Mouse (Mus musculus) gastrocnemius, adult 2 months (tissue): ENCODE measurements at regions not wholly inside any gene's neighbourhood (a gene's known extent, or its start where the extent isn't known, plus 50 kb on each side); places are given as distances from the start of the nearest gene placed in this dataset.

Experiments
- DNase-seq: peaks from one replicate; pipeline ENCODE4 v3.0.0; 2022
- H3K27ac ChIP-seq: fragments of 200-600 bp; 2 replicates; pipeline ENCODE4 v1.8.1; 2022; ENCODE audit warnings: mild to moderate bottlenecking
- H3K4me3 ChIP-seq: fragments of 200-600 bp; 2 replicates; pipeline ENCODE4 v1.8.1; 2022; ENCODE audit warnings: mild to moderate bottlenecking, moderate library complexity
- CTCF ChIP-seq: fragments of 200-600 bp; IDR thresholded peaks from 2 replicates; pipeline ENCODE4 v1.8.1; 2022; ENCODE audit warnings: antibody characterized with exemption, mild to moderate bottlenecking, moderate library complexity
- intact Hi-C: fragments of 180-260 bp; cut with DNase I; formaldehyde crosslinking; loops from one replicate; pipeline ENCODE4 v1.15.1; 2025

DNA sequence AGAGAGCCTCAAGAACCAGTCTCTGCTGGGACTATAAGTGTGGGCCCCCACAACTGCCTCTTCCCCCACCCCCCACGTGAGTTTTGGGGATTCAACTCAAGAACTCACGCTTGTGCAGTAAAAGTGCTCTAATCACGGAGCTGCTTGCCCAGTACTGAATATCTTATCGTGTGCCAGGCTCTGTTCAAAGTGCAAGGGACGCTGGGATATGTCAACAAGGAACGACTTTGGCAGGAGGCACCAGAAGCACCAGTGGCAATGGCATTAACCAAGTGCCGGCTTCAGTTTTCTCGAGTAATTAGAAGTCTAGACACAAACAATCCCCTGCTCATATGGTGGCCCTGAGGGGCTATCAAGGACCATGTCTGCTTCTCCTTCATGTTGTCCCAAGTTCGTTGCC, 106.0 kb upstream of the Magi1 start:
- no peak for DNase-seq
- no peak for TF ChIP-seq CTCF
- intact Hi-C loops = no loop called here
- Histone ChIP-seq H3K4me3 (no peak overlapping the region), H3K27ac (no peak overlapping the region)

- Histone ChIP-seq H3K4me3 (no peak overlapping the region), H3K27ac (no peak overlapping the region)
- no peak for DNase-seq
- no peak for TF ChIP-seq CTCF
- intact Hi-C loops = no loop called here
These were observed 103.9 kb upstream of the Magi1 start for GRCm38 (mm10) chr6:94387648-94388047.

- Histone ChIP-seq H3K4me3 (no peak overlapping the region), H3K27ac (no peak overlapping the region)
- intact Hi-C loops = no loop called here
- DNase-seq = no peak
- TF ChIP-seq CTCF = no peak
These were observed 101.8 kb upstream of the Magi1 start for GRCm38 (mm10) chr6:94385531-94385930.

GRCm38 (mm10) chr6:94369991-94370390, 86.3 kb upstream of the Magi1 start:
- TF ChIP-seq CTCF = no peak
- no peak overlapping the region for H3K27ac ChIP-seq
- no peak overlapping the region for H3K4me3 ChIP-seq
- DNase-seq = no peak
- intact Hi-C loops = no loop called here

DNA sequence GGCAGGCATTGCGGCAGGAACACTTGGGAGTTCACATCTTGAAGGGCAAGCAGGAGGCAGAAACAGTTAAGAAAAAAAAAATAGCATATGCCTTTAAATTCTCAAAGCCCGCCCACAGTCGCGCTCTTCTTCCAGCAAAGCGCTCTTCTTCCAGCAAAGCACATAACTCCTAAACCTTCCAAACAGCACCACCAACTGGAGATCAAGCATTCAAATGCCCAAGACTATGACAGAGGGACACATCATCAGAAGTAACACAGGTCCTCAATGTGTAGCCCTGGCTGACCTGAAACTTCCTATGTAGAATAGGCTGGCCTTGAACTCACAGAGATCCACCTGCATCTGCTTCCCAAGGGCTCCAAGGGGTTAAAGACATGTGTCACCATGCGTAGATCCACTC, 80.2 kb upstream of the Magi1 start:
- intact Hi-C loops = loop anchor here (2.0 kb wide), 1 partner anchor 283 kb away; no protein-coding TSS in a partner anchor
- TF ChIP-seq CTCF = peak; percentile 47
- no peak for DNase-seq
- H3K4me3 ChIP-seq = no peak overlapping the region
- H3K27ac ChIP-seq = no peak overlapping the region

DNA sequence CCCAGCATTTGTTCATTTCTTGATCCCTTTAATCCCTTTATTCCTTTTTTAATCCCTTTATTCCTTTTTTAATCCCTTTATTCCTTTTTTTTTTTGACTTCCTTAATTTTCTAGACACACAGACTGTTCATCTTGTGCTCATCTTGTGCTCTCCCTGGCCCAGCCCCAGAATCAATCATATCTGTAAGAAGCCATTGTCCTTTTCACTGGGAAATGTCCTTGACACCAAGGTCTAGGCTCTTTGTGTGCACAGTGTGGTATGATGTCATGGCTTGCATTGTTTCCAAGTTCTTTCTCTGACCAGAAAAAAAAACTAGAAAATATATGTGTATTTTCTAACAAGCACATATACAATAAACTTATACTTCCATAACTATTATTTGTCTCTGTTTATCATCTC, 78.9 kb upstream of the Magi1 start:
- Histone ChIP-seq H3K27ac (no peak overlapping the region), H3K4me3 (no peak overlapping the region)
- DNase-seq = no peak
- intact Hi-C loops = loop anchor here (2.0 kb wide), 1 partner anchor 282 kb away; no protein-coding TSS in a partner anchor
- TF ChIP-seq CTCF = no peak

GRCm38 (mm10) chr6:94357568-94357967, 73.9 kb upstream of the Magi1 start:
- no peak overlapping the region for H3K27ac ChIP-seq
- intact Hi-C loops = no loop called here
- no peak for TF ChIP-seq CTCF
- DNase-seq = no peak
- H3K4me3 ChIP-seq = no peak overlapping the region

GRCm38 (mm10) chr6:94354451-94355095, 70.9 kb upstream of the Magi1 start:
- H3K27ac ChIP-seq = no peak overlapping the region
- DNase-seq = no peak
- no peak for TF ChIP-seq CTCF
- H3K4me3 ChIP-seq = no peak overlapping the region
- intact Hi-C loops = no loop called here

- DNase-seq = no peak
- no peak overlapping the region for H3K27ac ChIP-seq
- intact Hi-C loops = no loop called here
- no peak for TF ChIP-seq CTCF
- no peak overlapping the region for H3K4me3 ChIP-seq
These were observed 60.6 kb upstream of the Magi1 start for GRCm38 (mm10) chr6:94344296-94344695.

- Histone ChIP-seq H3K27ac (no peak overlapping the region), H3K4me3 (no peak overlapping the region)
- DNase-seq = no peak
- TF ChIP-seq CTCF = no peak
- intact Hi-C loops = no loop called here
These were observed 56.8 kb upstream of the Magi1 start for GRCm38 (mm10) chr6:94340546-94340945.

DNA sequence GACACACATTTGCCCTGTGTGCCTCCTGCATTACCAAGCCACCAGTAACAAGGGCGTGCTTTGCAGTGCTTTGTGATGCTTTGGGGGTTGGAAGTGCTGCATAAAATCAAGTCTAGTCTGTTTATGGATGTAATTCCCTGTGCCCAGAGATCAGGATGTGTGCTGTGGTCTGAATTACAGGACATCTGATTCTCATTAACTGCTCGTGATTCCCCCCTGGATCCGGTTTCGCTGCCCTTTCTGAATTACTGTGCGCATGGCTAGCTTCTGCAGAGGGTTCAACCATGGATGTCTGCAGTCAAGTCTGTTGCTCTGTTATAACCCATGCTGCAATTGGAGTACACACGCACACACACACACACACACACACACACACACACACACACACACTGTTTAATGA, 52.5 kb upstream of the Magi1 start:
- TF ChIP-seq CTCF = no peak
- intact Hi-C loops = no loop called here
- Histone ChIP-seq H3K27ac (no peak overlapping the region), H3K4me3 (no peak overlapping the region)
- DNase-seq = no peak
